ENCODE assay signal across 8 mouse cellular contexts in genomic region chr11:98202641-98203350, GRCm38 (mm10). TPM values are rescaled to one million over a fixed set of nuclear protein-coding genes. Genes with fewer than 3 reads are reported as not detected.
A peak's percentile ranks its signal among the peaks of the same experiment; 100 is the strongest.
DNase-seq lines count a peak whose midpoint lies in the region; ATAC-seq and TF ChIP-seq lines count a peak whose summit lies in the region.

Gene Cdk12, plus strand, starts transcription at chr11:98203059.

- H3K9me3 ChIP-seq in MEL (replicated peaks; ENCODE audit: insufficient read depth, low read length) = no peaks in the 10 kb centered on the region
- H3K9me3 ChIP-seq in forebrain, postnatal 0 days (ENCODE audit: low read length) = no peaks in the 10 kb centered on the region
- H3K9me3 ChIP-seq in lung, embryonic 15.5 days = no peaks in the 10 kb centered on the region

- peak; percentile 100 for DNase-seq in MEL (ENCODE audit: low read depth, low spot score)
- DNase-seq in cerebellum, adult 2 months = peak; percentile 94 to 96
- DNase-seq in forebrain, postnatal 0 days = peak; percentile 99
- peak; percentile 97 for DNase-seq in heart, postnatal 4 days
- peak; percentile 95 for DNase-seq in layer of hippocampus, adult 8-10 months (ENCODE audit: low spot score in 2 of 2)
- DNase-seq in ovary, adult 18-20 months (ENCODE audit: low spot score) = peak; percentile 94
- peak; percentile 99 for DNase-seq in thymus, postnatal 0 days (ENCODE audit: low spot score)

- H3K36me3 ChIP-seq in MEL (ENCODE audit: control insufficient read depth in 1 of 2, insufficient read depth in 2 of 2, low read length in 2 of 2) = peaks cover 5 to 20% of the 10 kb centered on the region in 2 experiments
- no peaks in the 10 kb centered on the region for H3K36me3 ChIP-seq in forebrain, postnatal 0 days (ENCODE audit: insufficient read depth)
- no peaks in the 10 kb centered on the region for H3K36me3 ChIP-seq in lung, embryonic 15.5 days

- peak within 1 kb of the TSS; percentile 96 for H3K27ac ChIP-seq in MEL (ENCODE audit: control insufficient read depth, low read depth, low read length)
- H3K27ac ChIP-seq in cerebellum, adult 2 months (ENCODE audit: insufficient read depth, low read length) = peak within 1 kb of the TSS; percentile 83
- peak within 1 kb of the TSS; percentile 99 for H3K27ac ChIP-seq in forebrain, postnatal 0 days (ENCODE audit: low read depth, low read length)
- peak within 1 kb of the TSS; percentile 100 for H3K27ac ChIP-seq in lung, embryonic 15.5 days

- no peak for TF ChIP-seq RAD21 in MEL (IDR thresholded peaks at IDR 0.05; ENCODE audit: low read depth, low read length)

- no peak for TF ChIP-seq EP300 in MEL (IDR thresholded peaks at IDR 0.05; ENCODE audit: low read depth in 1 of 2, low read length in 2 of 2)

- H3K4me3 ChIP-seq in MEL (ENCODE audit: control insufficient read depth in 1 of 2, insufficient read depth in 1 of 2, low read depth in 2 of 2, low read length in 2 of 2) = peak within 1 kb of the TSS; percentile 47 to 96
- peak within 1 kb of the TSS; percentile 61 for H3K4me3 ChIP-seq in cerebellum, adult 2 months (replicated peaks; ENCODE audit: insufficient read depth, low read depth, low read length)
- H3K4me3 ChIP-seq in forebrain, postnatal 0 days (ENCODE audit: low read depth, low read length) = peak within 1 kb of the TSS; percentile 69
- peak within 1 kb of the TSS; percentile 72 for H3K4me3 ChIP-seq in lung, embryonic 15.5 days

- peak; percentile 99 to 100 for TF ChIP-seq POLR2A in MEL (IDR thresholded peaks at IDR 0.05; ENCODE audit: control insufficient read depth in 1 of 2, insufficient read depth in 1 of 2, low read depth in 1 of 2, low read length in 2 of 2, poor library complexity in 1 of 2)
- peak; percentile 85 for TF ChIP-seq POLR2A in cerebellum, adult 2 months (IDR thresholded peaks at IDR 0.05; ENCODE audit: borderline replicate concordance, insufficient read depth, low read length)

- ATAC-seq in forebrain, postnatal 0 days = peak; percentile 94
- peak; percentile 91 for ATAC-seq in lung, embryonic 15.5 days (ENCODE audit: borderline replicate concordance, extremely low read depth, low FRiP score, low TSS enrichment)

- TF ChIP-seq CTCF in MEL (IDR thresholded peaks at IDR 0.05 in 2 of 3, conservative IDR thresholded peaks at IDR 0.05 in 1 of 3; ENCODE audit: control insufficient read depth in 1 of 3, insufficient read depth in 1 of 3, low read depth in 2 of 3, low read length in 3 of 3, poor library complexity in 1 of 3, severe bottlenecking in 1 of 3) = no peak
- TF ChIP-seq CTCF in cerebellum, adult 2 months (IDR thresholded peaks at IDR 0.05; ENCODE audit: borderline replicate concordance, insufficient read depth, low read depth, low read length) = no peak
- TF ChIP-seq CTCF in forebrain, postnatal 0 days (IDR thresholded peaks at IDR 0.05; ENCODE audit: low read depth) = no peak

- H3K4me2 ChIP-seq in forebrain, postnatal 0 days (ENCODE audit: low read depth) = peak within 1 kb of the TSS; percentile 97
- peak within 1 kb of the TSS; percentile 83 for H3K4me2 ChIP-seq in lung, embryonic 15.5 days

- H3K27me3 ChIP-seq in MEL (ENCODE audit: control insufficient read depth in 1 of 2, insufficient read depth in 2 of 2, low read length in 2 of 2) = no peaks in the 10 kb centered on the region
- no peaks in the 10 kb centered on the region for H3K27me3 ChIP-seq in cerebellum, adult 2 months (ENCODE audit: control insufficient read depth, insufficient read depth, low read length)
- no peaks in the 10 kb centered on the region for H3K27me3 ChIP-seq in forebrain, postnatal 0 days (ENCODE audit: insufficient read depth, low read length)
- H3K27me3 ChIP-seq in lung, embryonic 15.5 days = no peaks in the 10 kb centered on the region

- H3K9ac ChIP-seq in MEL (ENCODE audit: control insufficient read depth, low read depth, low read length, poor library complexity, severe bottlenecking) = peak within 1 kb of the TSS; percentile 94
- H3K9ac ChIP-seq in forebrain, postnatal 0 days = peak within 1 kb of the TSS; percentile 98
- H3K9ac ChIP-seq in lung, embryonic 15.5 days = peak within 1 kb of the TSS; percentile 92

- H3K4me1 ChIP-seq in MEL (ENCODE audit: control insufficient read depth in 1 of 2, insufficient read depth in 2 of 2, low read length in 2 of 2) = peaks cover 0 to 10% of the 10 kb centered on the region in 2 experiments
- peaks cover 4% of the 10 kb centered on the region; the same call in 1 of the 2 replicates for H3K4me1 ChIP-seq in cerebellum, adult 2 months (ENCODE audit: control insufficient read depth, insufficient read depth, low read length)
- peaks cover 12% of the 10 kb centered on the region for H3K4me1 ChIP-seq in forebrain, postnatal 0 days (ENCODE audit: insufficient read depth)
- peaks cover 20% of the 10 kb centered on the region for H3K4me1 ChIP-seq in lung, embryonic 15.5 days

- under 1% methylated on average over 51 of the region's 63 CpGs for WGBS in cerebellum, adult 2 months
- 2% methylated on average over 46 of the region's 63 CpGs for WGBS in forebrain, postnatal 0 days
- 0% methylated on average over 46 of the region's 63 CpGs for WGBS in lung, embryonic 15.5 days

- H3K79me2 ChIP-seq in MEL (ENCODE audit: control insufficient read depth, insufficient read depth, low read length, poor library complexity) = peaks cover 34% of the 10 kb centered on the region

TF ChIP-seq in MEL, 35 proteins besides CTCF, POLR2A, EP300 and RAD21 (continues in another document):
- TF ChIP-seq UBTF (IDR thresholded peaks at IDR 0.05; ENCODE audit: borderline replicate concordance, insufficient read depth, low read depth, low read length) (peak; percentile 73; the same call in 1 of the 2 replicates), ZKSCAN1 (IDR thresholded peaks at IDR 0.05; ENCODE audit: low read depth, low read length) (no peak), SIN3A (IDR thresholded peaks at IDR 0.05; ENCODE audit: low read length) (peak; percentile 92), GABPA (IDR thresholded peaks at IDR 0.05; ENCODE audit: low read depth, low read length) (no peak), MAZ (IDR thresholded peaks at IDR 0.05; ENCODE audit: low read depth, low read length) (peak; percentile 97), E2F4 (IDR thresholded peaks at IDR 0.05; ENCODE audit: borderline replicate concordance, low read depth, low read length) (no peak), TBP (IDR thresholded peaks at IDR 0.05; ENCODE audit: low read depth, low read length) (peak; percentile 3), RCOR1 (IDR thresholded peaks at IDR 0.05; ENCODE audit: low read depth, low read length) (no peak), ZNF384 (IDR thresholded peaks at IDR 0.05; ENCODE audit: low read depth, low read length) (no peak), ELF1 (IDR thresholded peaks at IDR 0.05; ENCODE audit: low read depth, low read length) (no peak), USF1 (IDR thresholded peaks at IDR 0.05; ENCODE audit: low read depth, low read length) (no peak), ZMIZ1 (IDR thresholded peaks at IDR 0.05; ENCODE audit: low read depth, low read length) (peak; percentile 99), MYB (IDR thresholded peaks at IDR 0.05; ENCODE audit: low read depth, low read length) (no peak), CHD2 (IDR thresholded peaks at IDR 0.05; ENCODE audit: low read length) (peak; percentile 99), NRF1 (IDR thresholded peaks at IDR 0.05; ENCODE audit: insufficient read depth, low read depth, low read length, poor library complexity, severe bottlenecking) (no peak), NELFE (IDR thresholded peaks at IDR 0.05; ENCODE audit: low read depth, low read length) (peak; percentile 100), HCFC1 (IDR thresholded peaks at IDR 0.05; ENCODE audit: low read depth, low read length) (peak; percentile 88), MAX (IDR thresholded peaks at IDR 0.05; ENCODE audit: low read length) (peak; percentile 74), CHD1 (IDR thresholded peaks at IDR 0.05; ENCODE audit: low read depth, low read length) (no peak), KAT2A (conservative IDR thresholded peaks at IDR 0.05; ENCODE audit: low read depth, low read length) (no peak; the same call in 1 of the 2 replicates), MXI1 (IDR thresholded peaks at IDR 0.05; ENCODE audit: low read depth, low read length) (peak; percentile 87), BHLHE40 (IDR thresholded peaks at IDR 0.05; ENCODE audit: borderline replicate concordance, low read depth, low read length) (no peak), SMC3 (IDR thresholded peaks at IDR 0.05; ENCODE audit: low read depth, low read length) (no peak), MYC (IDR thresholded peaks at IDR 0.05; ENCODE audit: low read depth, low read length) (peak; percentile 33; the same call in 1 of the 2 replicates), ZC3H11A (IDR thresholded peaks at IDR 0.05; ENCODE audit: low read depth, low read length) (no peak), TCF12 (IDR thresholded peaks at IDR 0.05; ENCODE audit: low read depth, low read length) (peak; percentile 62; the same call in 1 of the 2 replicates), POLR2AphosphoS5 (IDR thresholded peaks at IDR 0.05; ENCODE audit: borderline replicate concordance, low read depth, low read length) (peak; percentile 92; the same call in 1 of the 2 replicates), TAL1 (IDR thresholded peaks at IDR 0.05; ENCODE audit: low read length) (no peak), MAFK (IDR thresholded peaks at IDR 0.05; ENCODE audit: borderline replicate concordance, low read depth, low read length) (no peak), JUND (IDR thresholded peaks at IDR 0.05; ENCODE audit: low read depth, low read length) (no peak), ETS1 (IDR thresholded peaks at IDR 0.05; ENCODE audit: low read depth, low read length) (peak; percentile 36; the same call in 1 of the 2 replicates), GATA1 (IDR thresholded peaks at IDR 0.05; ENCODE audit: low read depth, low read length) (no peak), POLR2AphosphoS2 (IDR thresholded peaks at IDR 0.05; ENCODE audit: low read length) (peak; percentile 100)

RNA-seq across cellular contexts. Expression of gene Cdk12, which starts in this region (rescaled TPM):
- 34.3 and 35.2 TPM in 2 replicates for total RNA-seq in MEL (2012; rRNA removed)
- polyA plus RNA-seq in MEL (2012; ENCODE audit: insufficient read depth in 1 of 2, insufficient read length in 2 of 2, low read depth in 1 of 2, low replicate concordance in 2 of 2, missing spikeins in 1 of 2) = 10 to 100 TPM; 34.6 to 45.5 TPM
- polyA plus RNA-seq in cerebellum, adult 2 months (2012; rRNA removed) = 23.3 and 24.9 TPM in 2 replicates
- total RNA-seq in forebrain, postnatal 0 days (2014; rRNA removed) = 35.5 and 36.0 TPM in 2 replicates
- 2.8 and 4.5 TPM in 2 replicates for polyA plus RNA-seq in forebrain, postnatal 0 days (2015; fragmentation: Nextera tagmentation; extraction: Ambion mirVana)
- 10 to 100 TPM; 31.3 to 32.7 TPM for total RNA-seq in heart, postnatal 4 days (2021)
- 10 to 100 TPM; 38.8 to 43.5 (median 42.3) TPM for total RNA-seq in layer of hippocampus, adult 8-10 months (2022)
- polyA plus RNA-seq in lung, embryonic 15.5 days (2015; fragmentation: Nextera tagmentation; extraction: Ambion mirVana) = 8.8 and 10.0 TPM in 2 replicates
- 9.0 and 12.2 TPM in 2 replicates for polyA plus RNA-seq in thymus, postnatal 0 days (2015; fragmentation: Nextera tagmentation; extraction: Ambion mirVana)

Comparison
In these comparisons a context has a peak if more than half of its experiments do, and no peak if none do; other contexts are left out.
1. Peak in every context shown above with its lines: DNase-seq, ATAC-seq, H3K4me3 ChIP-seq and H3K27ac ChIP-seq.